Mouse (Mus musculus) urinary bladder, postnatal 4 days (tissue): ENCODE measurements at regions not wholly inside any gene's neighbourhood (a gene's known extent, or its start where the extent isn't known, plus 50 kb on each side); places are given as distances from the start of the nearest gene placed in this dataset.

Experiments used
- DNase-seq, 2 experiments: peaks; one replicate each; pipeline ENCODE4 v3.0.0; 2021 to 2022; ENCODE audit warnings: low spot score in 2 of 2

DNA sequence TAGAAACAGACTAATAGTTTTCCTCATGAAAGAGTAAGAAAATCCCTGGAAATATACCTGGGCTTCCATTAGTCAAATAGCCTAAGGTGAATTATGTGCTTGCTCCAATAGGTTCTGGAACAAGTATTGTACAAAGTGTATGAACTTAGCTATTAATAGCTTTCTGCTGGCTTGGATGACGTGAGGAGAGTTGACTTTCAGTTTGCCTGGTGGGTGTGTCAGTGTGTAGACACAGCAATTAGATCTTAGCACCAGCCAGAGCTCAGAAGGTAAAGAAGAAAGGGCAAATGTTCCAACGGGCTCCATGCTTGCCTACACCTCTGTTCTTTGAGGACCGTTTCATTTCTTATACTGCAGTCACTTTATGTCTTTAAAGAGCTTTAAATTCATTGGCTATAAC, 654.8 kb upstream of the Mef2c start:
- DNase-seq: no peak

GRCm38 (mm10) chr13:82869869-82870268, 634.0 kb upstream of the Mef2c start:
- DNase-seq: no peak

GRCm38 (mm10) chr13:82874091-82874490, 629.7 kb upstream of the Mef2c start:
- no peak for DNase-seq

- DNase-seq: no peak
These were observed 620.5 kb upstream of the Mef2c start for GRCm38 (mm10) chr13:82883368-82883767.

GRCm38 (mm10) chr13:82888755-82889154, 615.1 kb upstream of the Mef2c start:
- no peak for DNase-seq

DNA sequence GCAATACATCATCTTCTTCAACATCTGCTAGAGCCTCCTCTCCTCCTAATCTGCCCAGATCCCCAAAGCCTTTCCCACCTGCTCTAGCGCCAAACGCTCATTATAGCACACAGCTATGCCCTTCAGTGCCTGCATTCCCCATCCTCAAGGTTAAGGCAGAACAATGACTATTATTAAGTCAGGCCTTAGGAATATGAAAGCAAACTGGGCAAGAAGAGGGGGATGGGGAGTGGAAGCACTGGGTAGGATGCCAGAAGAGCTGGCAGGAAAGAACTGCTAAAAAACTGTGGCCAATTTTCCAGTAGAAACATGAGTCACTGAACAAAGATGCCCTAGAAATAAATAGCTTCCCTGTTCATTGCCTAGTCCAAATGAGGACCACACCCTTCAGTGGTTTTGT, 611.1 kb upstream of the Mef2c start:
- no peak for DNase-seq

- DNase-seq: no peak
These were observed 604.1 kb upstream of the Mef2c start for GRCm38 (mm10) chr13:82899686-82900085.

GRCm38 (mm10) chr13:82902160-82902559, 601.7 kb upstream of the Mef2c start:
- DNase-seq: no peak

DNA sequence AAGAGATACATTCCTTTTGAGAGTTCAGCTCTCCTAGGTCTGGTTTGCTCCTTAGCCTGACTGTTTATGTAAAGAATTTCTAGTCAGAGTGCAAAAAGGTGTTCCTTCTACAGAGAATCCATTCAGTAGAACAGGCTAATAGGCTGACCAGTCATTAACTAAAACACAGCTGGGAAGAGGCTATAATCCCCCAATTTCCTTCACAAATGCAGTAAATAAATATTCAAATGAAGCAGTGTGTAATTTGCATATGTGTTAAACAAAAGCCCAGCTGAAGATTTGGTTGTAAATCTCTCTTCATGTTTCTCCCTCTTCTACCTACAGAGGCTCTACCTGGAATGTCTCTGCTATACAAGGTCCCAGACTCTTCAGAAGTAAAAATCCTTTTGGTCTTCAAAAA, 600.2 kb upstream of the Mef2c start:
- DNase-seq: no peak

GRCm38 (mm10) chr13:82907689-82908088, 596.1 kb upstream of the Mef2c start:
- DNase-seq: no peak

DNA sequence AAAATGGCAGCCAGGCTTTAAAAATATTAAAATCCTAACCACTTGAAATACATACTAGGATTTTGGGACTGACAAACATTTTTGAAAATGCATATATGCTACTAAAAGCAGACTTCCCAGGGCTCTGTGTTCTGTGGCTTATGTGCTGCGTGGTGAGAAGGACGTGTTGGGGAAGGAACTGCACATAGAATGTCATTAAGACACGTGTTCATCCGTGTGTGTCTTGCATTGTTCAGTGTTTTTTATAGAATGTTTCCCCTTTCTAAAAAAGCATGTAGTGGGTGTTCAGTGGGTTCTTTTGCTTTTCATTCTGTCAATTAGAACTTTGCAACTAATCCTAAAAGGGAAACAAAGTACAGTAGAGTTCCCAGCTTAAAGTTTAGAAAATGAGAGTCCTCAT, 594.7 kb upstream of the Mef2c start:
- DNase-seq: no peak

DNA sequence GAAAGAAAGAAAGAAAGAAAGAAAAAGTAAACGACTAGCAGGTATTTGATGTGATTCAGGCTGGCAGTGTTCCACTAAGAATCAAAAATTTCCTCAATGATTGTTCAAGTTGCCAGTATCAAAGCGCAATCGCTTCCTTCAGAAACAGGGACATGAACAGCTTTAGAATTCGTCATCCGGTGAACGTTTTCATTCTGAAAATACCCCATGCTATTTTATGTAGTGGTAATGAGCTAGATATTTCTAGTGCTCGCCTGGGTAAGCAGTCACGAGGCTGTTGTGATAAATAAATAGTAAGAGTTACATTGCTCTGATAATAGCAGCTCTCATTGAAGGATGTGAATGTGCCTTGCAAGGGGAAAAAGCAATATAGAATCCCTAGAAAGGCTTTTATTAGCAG, 591.0 kb upstream of the Mef2c start:
- no peak for DNase-seq

DNA sequence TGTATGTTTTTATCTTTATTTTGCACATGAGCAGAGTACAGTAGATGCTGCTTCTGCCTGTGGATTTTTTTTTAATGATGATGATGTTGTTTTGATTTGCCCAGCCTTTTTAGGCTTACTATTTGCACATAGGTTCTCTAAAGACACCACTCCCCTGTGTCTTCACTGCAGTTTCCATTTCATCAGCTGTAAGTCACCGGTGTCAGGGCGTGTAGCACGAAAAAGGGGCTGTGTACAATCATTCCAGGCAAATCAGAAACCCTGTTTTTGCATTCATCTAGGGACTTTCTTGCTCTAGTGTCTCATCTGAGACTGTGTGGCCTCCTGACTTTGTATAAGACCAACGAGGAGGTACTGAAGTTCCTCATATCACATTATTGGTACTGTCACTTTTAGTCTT, 588.6 kb upstream of the Mef2c start:
- DNase-seq: no peak

- DNase-seq: no peak
These were observed 573.8 kb upstream of the Mef2c start for GRCm38 (mm10) chr13:82930010-82930409.

DNA sequence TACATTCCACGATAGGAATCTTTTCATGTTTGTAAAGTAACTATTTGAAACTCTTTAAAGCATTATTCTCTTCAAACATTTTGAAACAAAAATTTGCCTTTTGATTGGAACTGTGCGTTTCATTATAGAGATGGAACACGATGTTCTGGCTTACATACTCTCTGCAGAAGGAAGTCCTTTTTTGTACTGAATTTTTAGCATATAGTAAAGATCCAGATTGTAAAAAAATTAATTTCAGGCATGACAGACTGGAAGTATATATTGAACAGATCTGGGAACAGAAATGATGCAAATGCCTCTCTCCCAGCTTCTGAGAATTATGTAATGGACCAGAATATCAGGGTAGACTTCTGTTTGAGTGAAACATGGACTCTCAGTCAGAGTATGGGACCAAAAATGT, 566.0 kb upstream of the Mef2c start:
- DNase-seq: no peak

GRCm38 (mm10) chr13:82942691-82943341, 561.0 kb upstream of the Mef2c start:
- DNase-seq: no peak

GRCm38 (mm10) chr13:82946931-82947330, 556.9 kb upstream of the Mef2c start:
- no peak for DNase-seq

DNA sequence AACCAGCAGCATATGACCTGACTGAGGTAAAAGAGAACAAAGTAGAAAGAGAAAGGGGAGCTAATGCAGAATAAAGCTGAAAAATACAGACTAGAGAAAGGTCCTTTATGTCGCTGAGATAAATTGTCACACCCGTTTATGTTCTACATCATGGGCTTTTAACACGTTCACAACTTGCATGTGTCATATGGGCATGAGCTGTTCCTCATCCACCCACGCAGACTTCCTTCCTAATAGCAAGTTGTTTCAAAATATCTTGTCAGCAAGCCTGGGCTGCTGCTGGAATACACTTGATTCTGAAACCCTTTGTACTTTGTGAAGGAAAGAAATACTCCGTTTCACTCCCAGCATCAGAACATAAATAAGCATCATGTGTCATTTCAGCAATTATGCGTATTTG, 554.3 kb upstream of the Mef2c start:
- no peak for DNase-seq

DNA sequence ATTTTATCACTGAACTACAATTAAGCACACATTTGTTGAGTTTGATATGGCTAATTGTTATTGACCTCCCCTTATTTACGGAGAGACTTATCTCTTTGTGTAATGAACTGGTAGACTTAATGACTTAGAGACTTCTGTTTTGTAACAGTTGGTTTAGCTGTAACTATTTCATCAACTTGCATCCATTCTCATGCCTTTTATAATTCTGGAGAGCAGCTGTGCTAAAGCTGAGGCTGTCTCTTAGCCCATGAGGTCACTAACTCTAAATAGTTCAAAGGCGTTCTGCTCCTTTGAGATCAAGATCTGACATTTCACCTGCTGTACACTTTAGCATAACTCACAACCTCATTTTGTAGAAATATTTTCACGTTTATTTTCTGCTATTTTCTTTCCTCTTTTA, 541.5 kb upstream of the Mef2c start:
- no peak for DNase-seq

GRCm38 (mm10) chr13:82971722-82972121, 532.1 kb upstream of the Mef2c start:
- DNase-seq: no peak

- DNase-seq: no peak
These were observed 529.5 kb upstream of the Mef2c start for GRCm38 (mm10) chr13:82974210-82974811.

GRCm38 (mm10) chr13:83001118-83001517, 502.7 kb upstream of the Mef2c start:
- DNase-seq: no peak

- no peak for DNase-seq
These were observed 487.1 kb upstream of the Mef2c start for GRCm38 (mm10) chr13:83016686-83017085.

DNA sequence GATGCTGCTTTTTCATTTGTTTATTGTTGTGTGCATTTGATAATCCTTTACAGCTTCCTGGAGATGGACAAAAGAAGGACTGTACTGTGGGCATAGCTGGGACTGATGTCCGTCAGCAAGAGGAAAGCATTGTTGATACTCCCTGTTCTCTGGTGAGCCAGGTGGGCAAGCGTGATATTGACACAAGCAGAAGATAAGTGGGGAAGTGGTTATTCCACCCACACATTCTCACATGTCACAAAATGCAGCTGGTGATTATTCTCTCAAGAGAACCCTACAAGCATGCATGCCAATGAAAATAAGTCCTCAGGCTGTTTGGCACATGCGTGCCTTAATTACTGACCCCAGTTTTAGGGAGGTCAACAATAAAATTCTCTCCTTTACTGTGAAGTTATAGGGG, 483.0 kb upstream of the Mef2c start:
- no peak for DNase-seq
